ENCODE assay signal across 7 mouse cellular contexts in genomic region chr4:141010118-141010517, GRCm38 (mm10). TPM values are rescaled to one million over a fixed set of nuclear protein-coding genes. Genes with fewer than 3 reads are reported as not detected.
DNase-seq lines count a peak whose midpoint lies in the region; ATAC-seq and TF ChIP-seq lines count a peak whose summit lies in the region.

Mfap2 (plus strand) TSS chr4:141010418.

- no peaks in the 10 kb centered on the region for H3K4me1 ChIP-seq in liver, adult 2 months (ENCODE audit: control insufficient read depth, insufficient read depth, low read length)
- peaks cover 26% of the 10 kb centered on the region for H3K4me1 ChIP-seq in forebrain, embryonic 12.5 days
- H3K4me1 ChIP-seq in intestine, embryonic 14.5 days (replicated peaks; ENCODE audit: control insufficient read depth, insufficient read depth, low read length), result peaks cover 14% of the 10 kb centered on the region
- H3K4me1 ChIP-seq in neural tube, embryonic 15.5 days, result peaks cover 35% of the 10 kb centered on the region

- no peak for DNase-seq in liver, adult 2 months (ENCODE audit: extremely low read depth, low read depth, low spot score)
- no peak for DNase-seq in liver
- DNase-seq in intestine, embryonic 14.5 days (ENCODE audit: low spot score), result no peak
- DNase-seq in left cerebral cortex, postnatal 10 days (ENCODE audit: extremely low spot score in 1 of 2, low spot score in 2 of 2), result no peak

- H3K4me2 ChIP-seq in forebrain, embryonic 12.5 days, result peak within 1 kb of the TSS; percentile 80
- peak within 1 kb of the TSS; percentile 76 for H3K4me2 ChIP-seq in intestine, embryonic 14.5 days (ENCODE audit: low read length)
- peak within 1 kb of the TSS; percentile 84 for H3K4me2 ChIP-seq in neural tube, embryonic 15.5 days

- 37% methylated on average over 7 of the region's 7 CpGs for WGBS in liver, adult 2 months
- WGBS in forebrain, embryonic 12.5 days, result 20% methylated on average over 7 of the region's 7 CpGs
- 10% methylated on average over 7 of the region's 7 CpGs for WGBS in intestine, embryonic 14.5 days
- WGBS in neural tube, embryonic 15.5 days, result 27% methylated on average over 7 of the region's 7 CpGs

- H3K27me3 ChIP-seq in liver, adult 2 months (ENCODE audit: control insufficient read depth, insufficient read depth, low read length), result 0 out of 2 replicates have a peak, but pooled peaks cover 2% of the 10 kb centered on the region
- H3K27me3 ChIP-seq in forebrain, embryonic 12.5 days, result no peaks in the 10 kb centered on the region
- H3K27me3 ChIP-seq in intestine, embryonic 14.5 days (replicated peaks; ENCODE audit: control insufficient read depth, insufficient read depth, low read length), result no peaks in the 10 kb centered on the region
- no peaks in the 10 kb centered on the region for H3K27me3 ChIP-seq in neural tube, embryonic 15.5 days (replicated peaks)

- no peaks in the 10 kb centered on the region for H3K79me2 ChIP-seq in liver, adult 2 months (ENCODE audit: control insufficient read depth, insufficient read depth, low read length)

- no peak for TF ChIP-seq POLR2A in liver, adult 2 months (IDR thresholded peaks at IDR 0.05; ENCODE audit: extremely low read depth, insufficient read depth, low read length)

- 0 out of 2 replicates have a peak, but pooled peaks cover 3% of the 10 kb centered on the region for H3K9me3 ChIP-seq in forebrain, embryonic 12.5 days
- no peaks in the 10 kb centered on the region for H3K9me3 ChIP-seq in intestine, embryonic 14.5 days (ENCODE audit: control insufficient read depth, low read length)
- no peaks in the 10 kb centered on the region for H3K9me3 ChIP-seq in neural tube, embryonic 15.5 days (replicated peaks)

- H3K9ac ChIP-seq in liver, adult 2 months (ENCODE audit: low read depth, low read length), result peak within 1 kb of the TSS; percentile 33
- H3K9ac ChIP-seq in forebrain, embryonic 12.5 days, result peak within 1 kb of the TSS; percentile 87
- H3K9ac ChIP-seq in intestine, embryonic 14.5 days (ENCODE audit: low read length), result peak within 1 kb of the TSS; percentile 72
- peak within 1 kb of the TSS; percentile 77 for H3K9ac ChIP-seq in neural tube, embryonic 15.5 days (replicated peaks)

- no peak for TF ChIP-seq CTCF in liver, adult 2 months (IDR thresholded peaks at IDR 0.05; ENCODE audit: low read depth, low read length)

- H3K4me3 ChIP-seq in liver, adult 2 months (ENCODE audit: insufficient read depth, low read depth, low read length), result peak within 1 kb of the TSS; percentile 35
- H3K4me3 ChIP-seq in forebrain, embryonic 12.5 days (replicated peaks), result peak within 1 kb of the TSS; percentile 77
- H3K4me3 ChIP-seq in intestine, embryonic 14.5 days (ENCODE audit: low read depth, low read length), result peak within 1 kb of the TSS; percentile 52
- H3K4me3 ChIP-seq in neural tube, embryonic 15.5 days (replicated peaks), result peak within 1 kb of the TSS; percentile 55

- intact Hi-C loops in left cerebral cortex, postnatal 10 days (cut with DNase I), result no loop called here

- no peaks in the 10 kb centered on the region; the same call in 1 of the 2 replicates for H3K36me3 ChIP-seq in liver, adult 2 months (ENCODE audit: control insufficient read depth, insufficient read depth, low read length)
- peaks cover 55% of the 10 kb centered on the region for H3K36me3 ChIP-seq in forebrain, embryonic 12.5 days (replicated peaks)
- peaks cover 44% of the 10 kb centered on the region for H3K36me3 ChIP-seq in intestine, embryonic 14.5 days (ENCODE audit: control insufficient read depth, insufficient read depth, low read length)
- peaks cover 51% of the 10 kb centered on the region for H3K36me3 ChIP-seq in neural tube, embryonic 15.5 days

- no peak; the same call in 1 of the 2 replicates for ATAC-seq in forebrain, embryonic 12.5 days (ENCODE audit: low FRiP score)
- ATAC-seq in intestine, embryonic 14.5 days (replicated peaks; ENCODE audit: low FRiP score, low TSS enrichment, low read depth), result no peak
- no peak for ATAC-seq in neural tube, embryonic 15.5 days (ENCODE audit: low FRiP score)
- no peak for ATAC-seq in inflammation-experienced regulatory T-cells, adult 6 months

- no peak within 1 kb of the TSS for H3K27ac ChIP-seq in liver, adult 2 months (replicated peaks; ENCODE audit: insufficient read depth, low read depth, low read length)
- H3K27ac ChIP-seq in forebrain, embryonic 12.5 days, result peak within 1 kb of the TSS; percentile 82
- peak within 1 kb of the TSS; percentile 86 for H3K27ac ChIP-seq in intestine, embryonic 14.5 days (ENCODE audit: low read depth)
- peak within 1 kb of the TSS; percentile 68 for H3K27ac ChIP-seq in neural tube, embryonic 15.5 days (replicated peaks)

RNA-seq across cellular contexts. Expression of gene Mfap2, which starts in this region (rescaled TPM):
- 0.18 TPM in 1 of 2 replicates, not detected in the other for total RNA-seq in liver, adult 2 months (2014; rRNA removed)
- 0.30 and 0.45 TPM in 2 replicates for polyA plus RNA-seq in liver, adult 2 months (2012; rRNA removed)
- polyA plus RNA-seq in forebrain, embryonic 12.5 days (2016; fragmentation: Nextera tagmentation; extraction: Ambion mirVana), result 250 and 275 TPM in 2 replicates
- 489 and 509 TPM in 2 replicates for polyA plus RNA-seq in intestine, embryonic 14.5 days (2014; fragmentation: Nextera tagmentation; extraction: Ambion mirVana)
- polyA plus RNA-seq in neural tube, embryonic 15.5 days (2015; fragmentation: Nextera tagmentation; extraction: Ambion mirVana), result 210 and 222 TPM in 2 replicates
- not detected for polyA plus RNA-seq in inflammation-experienced regulatory T-cells, adult 6 months (2017; shearing (Covaris generic))
- total RNA-seq in left cerebral cortex, postnatal 10 days (2021), result 10 to 100 TPM in 1 of 2 experiments, 1 to 10 TPM in 1; 9.3 to 14.8 TPM

Comparison
In these comparisons a context has a peak if more than half of its experiments do, and no peak if none do; other contexts are left out.
1. RNA of gene Mfap2 (polyA plus RNA-seq): 489 to 509 TPM in intestine, embryonic 14.5 days, 250 to 275 TPM in forebrain, embryonic 12.5 days and 210 to 222 TPM in neural tube, embryonic 15.5 days; 0.30 to 0.45 TPM in liver, adult 2 months and not detected in inflammation-experienced regulatory T-cells, adult 6 months; every median in the first group is over 100 times any median in the second.
2. H3K9ac ChIP-seq: peak in every context shown above with its lines; median percentile 87 in forebrain, embryonic 12.5 days; 77 in neural tube, embryonic 15.5 days; 72 in intestine, embryonic 14.5 days; 33 in liver, adult 2 months.
3. Peak in every context shown above with its lines, with median percentiles within 50 percentile points of each other: H3K4me3 ChIP-seq and H3K4me2 ChIP-seq.